Mouse (Mus musculus) intestine, embryonic 16.5 days (tissue): ENCODE measurements around the gene Foxn3. TPM values are rescaled to one million over a fixed set of nuclear protein-coding genes. Genes with fewer than 3 reads are reported as not detected.

Source experiments
- ATAC-seq: fragments of 200-750 bp; cut with Nextera tagmentation; 2 replicates; pipeline ENCODE4 v1.8.0; 2017; ENCODE audit warnings: moderate TSS enrichment, moderate library complexity
- H3K27ac ChIP-seq: fragments of 300-500 bp; sonication (generic); 2 replicates; pipeline ENCODE4 v1.5.1; 2014; ENCODE audit warnings: mild to moderate bottlenecking, low read length
- H3K27me3 ChIP-seq: fragments of 300-500 bp; sonication (generic); replicated peaks from 2 replicates; pipeline ENCODE4 v1.6.1; 2014; ENCODE audit warnings: low read length, control low read depth, mixed read lengths; ENCODE audit not compliant: control insufficient read depth, insufficient read depth
- H3K36me3 ChIP-seq: fragments of 300-500 bp; sonication (generic); 2 replicates; pipeline ENCODE4 v1.6.1; 2014; ENCODE audit warnings: low read length, control low read depth; ENCODE audit not compliant: control insufficient read depth, insufficient read depth
- H3K4me1 ChIP-seq: fragments of 300-500 bp; sonication (generic); 2 replicates; pipeline ENCODE4 v1.6.1; 2014; ENCODE audit warnings: low read length, control low read depth, mixed read lengths; ENCODE audit not compliant: control insufficient read depth, insufficient read depth
- H3K4me2 ChIP-seq: fragments of 300-500 bp; sonication (generic); 2 replicates; pipeline ENCODE4 v1.6.1; 2014; ENCODE audit warnings: low read depth, low read length, control low read depth
- H3K4me3 ChIP-seq: fragments of 300-500 bp; sonication (generic); 2 replicates; pipeline ENCODE4 v1.5.1; 2014; ENCODE audit warnings: mild to moderate bottlenecking, low read length
- H3K9ac ChIP-seq: fragments of 300-500 bp; sonication (generic); 2 replicates; pipeline ENCODE4 v1.6.1; 2014; ENCODE audit warnings: low read depth, low read length
- H3K9me3 ChIP-seq: fragments of 300-500 bp; sonication (generic); 2 replicates; pipeline ENCODE4 v1.6.1; 2016; ENCODE audit warnings: low read length, control low read depth; ENCODE audit not compliant: control insufficient read depth
- WGBS: fragments of 180-500 bp; shearing (Covaris S2); extraction: QIAGEN DNeasy Blood & Tissue Kit; methylation state at CpG from one replicate; pipeline ENCODE4 v1.1.7; 2014; 5-methylcytosine and 5-hydroxymethylcytosine counted together
- polyA plus RNA-seq: library from polyadenylated mRNA; unstranded; fragments of >200 nt; fragmentation: Nextera tagmentation; extraction: Ambion mirVana; gene quantifications from 2 replicates; pipeline ENCODE4 v1.2.1, GENCODE M21; 2015

Foxn3 gene
- polyA plus RNA-seq, 1 experiment from 2014 or later: 43.0 TPM

DNA sequence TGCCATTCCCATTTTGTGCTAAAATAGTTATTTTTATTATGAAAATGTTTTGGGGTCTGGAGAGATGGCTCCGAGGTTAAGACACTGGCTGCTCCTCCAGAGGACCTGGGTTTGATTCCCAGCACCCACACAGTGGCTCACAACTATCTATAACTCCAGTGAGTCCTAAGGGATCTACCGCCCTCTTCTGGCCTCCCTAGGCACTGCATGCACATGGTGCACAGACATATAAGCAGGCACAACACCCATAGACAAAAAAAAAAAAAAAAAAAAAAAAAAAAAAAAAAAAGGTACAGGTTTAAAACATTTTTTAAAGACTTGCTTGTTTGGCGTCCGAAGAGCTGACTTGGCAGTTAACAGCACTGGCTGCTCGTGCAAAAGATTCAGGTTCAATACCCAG, 391.2 kb downstream of the Foxn3 start:
- H3K9me3 ChIP-seq: no peaks in the 10 kb centered on the region
- no peak overlapping the region for H3K4me3 ChIP-seq
- no peaks in the 10 kb centered on the region for H3K36me3 ChIP-seq
- 86% methylated on average over 5 of the region's 5 CpGs for WGBS
- no peaks in the 10 kb centered on the region for H3K4me1 ChIP-seq
- no peak overlapping the region for H3K4me2 ChIP-seq
- H3K27ac ChIP-seq: no peak overlapping the region
- ATAC-seq: no peak
- no peak overlapping the region for H3K9ac ChIP-seq
- no peaks in the 10 kb centered on the region for H3K27me3 ChIP-seq

DNA sequence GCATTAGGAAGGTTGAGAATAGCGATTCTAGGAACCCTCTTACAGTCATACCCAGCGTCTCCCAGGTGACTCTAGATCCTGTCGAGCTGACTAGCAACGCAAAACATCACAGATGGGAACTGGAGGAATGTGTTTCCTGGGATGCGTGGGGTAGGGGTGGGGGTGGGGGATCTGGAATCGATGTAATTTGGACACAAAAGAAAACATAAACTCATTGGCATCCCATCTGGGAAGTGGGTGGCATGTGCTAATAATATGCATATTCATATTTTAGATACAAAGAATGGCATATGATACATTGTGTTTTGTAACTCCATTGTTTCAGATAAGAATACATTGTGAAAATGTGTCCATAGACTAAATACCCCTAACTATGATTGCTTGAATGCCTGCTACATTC, 393.5 kb downstream of the Foxn3 start:
- no peak for ATAC-seq
- H3K36me3 ChIP-seq: no peaks in the 10 kb centered on the region
- no peak overlapping the region for H3K4me2 ChIP-seq
- H3K27ac ChIP-seq: no peak overlapping the region
- no peaks in the 10 kb centered on the region for H3K4me1 ChIP-seq
- no peaks in the 10 kb centered on the region for H3K27me3 ChIP-seq
- H3K4me3 ChIP-seq: no peak overlapping the region
- no peak overlapping the region for H3K9ac ChIP-seq
- WGBS: 87% methylated on average over 6 of the region's 6 CpGs
- H3K9me3 ChIP-seq: no peaks in the 10 kb centered on the region

DNA sequence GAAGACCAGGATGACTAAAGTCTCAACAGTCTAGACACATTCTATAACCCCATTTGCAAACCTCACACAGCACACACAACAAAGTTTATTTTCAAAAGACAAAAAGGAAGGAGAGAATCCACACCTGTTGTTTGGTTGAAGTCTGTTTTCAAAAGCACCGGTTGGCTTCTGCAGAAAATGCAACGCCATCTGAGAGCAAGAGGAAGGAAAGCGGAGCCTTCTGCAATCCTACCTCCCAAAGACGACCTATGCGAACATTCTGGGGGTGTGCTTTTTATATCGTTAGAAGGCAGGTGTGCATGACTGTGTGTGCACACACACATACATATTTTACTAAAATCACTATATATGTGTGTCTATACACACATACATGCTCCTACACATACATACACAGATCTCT, 397.3 kb downstream of the Foxn3 start:
- Histone ChIP-seq H3K27me3 (no peaks in the 10 kb centered on the region), H3K4me1 (no peaks in the 10 kb centered on the region), H3K27ac (no peak overlapping the region), H3K4me3 (no peak overlapping the region), H3K4me2 (no peak overlapping the region), H3K9me3 (no peaks in the 10 kb centered on the region), H3K36me3 (no peaks in the 10 kb centered on the region), H3K9ac (no peak overlapping the region)
- ATAC-seq: no peak
- WGBS: 89% methylated on average over 6 of the region's 6 CpGs

DNA sequence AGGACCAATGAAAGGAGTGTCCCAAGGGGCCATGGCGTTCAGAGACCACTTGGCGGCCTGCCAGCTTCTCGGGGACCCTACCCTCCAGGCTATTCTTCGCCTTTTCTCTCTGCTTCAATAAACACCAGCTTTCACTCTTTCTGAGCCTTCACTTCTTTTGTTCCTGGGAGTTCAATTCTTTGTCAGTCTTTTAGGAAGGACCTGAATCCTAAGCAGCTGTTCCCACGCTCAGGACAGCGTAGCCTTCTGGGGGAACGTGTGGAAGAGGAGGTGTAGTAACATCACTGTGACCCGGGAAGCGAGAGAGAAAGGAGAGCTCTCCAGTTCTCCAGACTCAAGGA, 400.1 kb downstream of the Foxn3 start:
- Histone ChIP-seq H3K27ac (no peak overlapping the region), H3K27me3 (no peaks in the 10 kb centered on the region), H3K4me2 (no peak overlapping the region), H3K9ac (no peak overlapping the region), H3K4me1 (peaks cover 4% of the 10 kb centered on the region; the same call in 1 of the 2 replicates), H3K9me3 (peaks cover 1% of the 10 kb centered on the region; the same call in 1 of the 2 replicates), H3K4me3 (no peak overlapping the region), H3K36me3 (no peaks in the 10 kb centered on the region)
- WGBS: 79% methylated on average over 9 of the region's 9 CpGs
- ATAC-seq: no peak

DNA sequence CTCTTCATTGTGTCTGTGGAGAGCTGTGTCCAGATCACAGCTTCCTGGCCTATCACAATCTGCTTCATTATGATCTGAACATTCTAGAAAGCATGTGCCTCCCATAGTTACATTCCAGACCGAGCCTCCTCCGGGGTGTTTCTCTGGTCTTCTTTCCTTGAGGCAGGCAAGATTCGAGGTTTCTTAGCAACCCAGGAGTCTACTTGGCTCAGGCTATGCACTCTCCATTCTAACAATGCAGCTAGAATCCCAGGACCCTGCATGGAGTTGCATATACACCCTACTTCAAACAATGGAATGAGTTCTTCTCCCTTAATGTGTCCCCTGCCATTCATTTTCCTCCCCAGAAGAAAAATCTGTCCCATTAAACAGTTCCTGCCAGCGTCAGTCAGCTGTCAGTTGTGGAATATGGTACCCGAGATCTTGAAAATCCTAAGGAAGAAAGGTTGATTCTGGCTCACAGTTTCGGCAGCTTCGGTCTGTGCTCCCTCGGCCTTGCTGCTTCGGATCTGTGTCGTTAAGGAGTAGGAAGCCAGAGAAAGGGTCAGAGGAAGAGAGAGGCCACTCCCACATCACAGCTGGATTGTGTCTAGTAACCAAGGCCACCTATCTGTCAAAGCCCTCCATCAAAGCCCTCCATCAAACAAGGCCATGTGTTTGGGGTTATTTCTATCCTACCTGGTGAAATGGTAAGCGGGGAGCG, 400.6 kb downstream of the Foxn3 start:
- Histone ChIP-seq H3K27me3 (no peaks in the 10 kb centered on the region), H3K9ac (no peak overlapping the region), H3K36me3 (no peaks in the 10 kb centered on the region), H3K4me1 (peaks cover 4% of the 10 kb centered on the region; the same call in 1 of the 2 replicates), H3K4me3 (no peak overlapping the region), H3K27ac (no peak overlapping the region), H3K4me2 (no peak overlapping the region), H3K9me3 (peaks cover 5% of the 10 kb centered on the region; the same call in 1 of the 2 replicates)
- ATAC-seq: no peak
- 82% methylated on average over 12 of the region's 12 CpGs for WGBS

DNA sequence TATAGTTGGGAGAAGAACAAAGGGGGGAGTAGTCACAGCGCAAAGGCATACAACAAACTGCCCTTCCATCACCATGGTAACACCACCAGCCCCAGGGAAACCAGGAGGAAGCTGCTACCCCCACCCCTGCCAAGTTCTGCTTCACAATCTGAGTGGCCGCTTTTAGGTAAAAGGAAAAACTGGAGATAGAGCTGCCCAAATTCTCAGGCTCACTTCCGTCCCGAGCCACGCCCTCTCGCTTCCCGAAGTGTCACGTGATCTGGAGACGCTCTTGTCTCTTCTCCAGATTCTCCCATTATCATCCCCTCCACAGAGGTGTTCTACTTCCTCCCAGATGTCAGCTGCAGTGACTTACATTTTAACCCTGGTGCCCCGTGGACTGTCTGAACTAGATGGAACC, 401.2 kb downstream of the Foxn3 start:
- WGBS: 70% methylated on average over 10 of the region's 10 CpGs
- Histone ChIP-seq H3K4me2 (no peak overlapping the region), H3K9ac (no peak overlapping the region), H3K4me3 (no peak overlapping the region), H3K4me1 (peaks cover 4% of the 10 kb centered on the region; the same call in 1 of the 2 replicates), H3K27ac (no peak overlapping the region), H3K9me3 (peaks cover 5% of the 10 kb centered on the region; the same call in 1 of the 2 replicates), H3K36me3 (no peaks in the 10 kb centered on the region), H3K27me3 (no peaks in the 10 kb centered on the region)
- ATAC-seq: no peak

DNA sequence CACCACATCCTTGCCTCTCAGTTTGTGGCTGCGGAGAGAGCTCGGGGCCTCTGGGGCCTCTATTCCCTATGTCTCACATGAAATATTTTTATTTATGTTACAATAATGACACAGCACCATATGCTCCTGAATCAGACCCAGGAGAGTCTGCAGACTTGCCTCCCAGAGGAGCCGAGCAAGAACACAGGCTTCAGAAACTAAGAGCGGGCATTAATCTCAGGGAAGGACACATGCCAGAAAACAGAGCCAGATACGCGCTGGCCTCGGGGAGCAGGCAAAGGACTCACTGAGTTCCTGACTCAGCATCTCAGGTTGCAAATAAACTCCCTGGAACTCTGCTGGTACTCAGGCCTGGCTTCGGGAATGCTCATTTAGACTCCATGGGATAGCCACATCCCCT, 403.3 kb downstream of the Foxn3 start:
- no peaks in the 10 kb centered on the region for H3K36me3 ChIP-seq
- peak; percentile 16; the same call in 1 of the 2 replicates for ATAC-seq
- H3K4me2 ChIP-seq: no peak overlapping the region
- no peak overlapping the region for H3K9ac ChIP-seq
- peaks cover 5% of the 10 kb centered on the region; the same call in 1 of the 2 replicates for H3K9me3 ChIP-seq
- no peak overlapping the region for H3K4me3 ChIP-seq
- peaks cover 4% of the 10 kb centered on the region; the same call in 1 of the 2 replicates for H3K4me1 ChIP-seq
- WGBS: 68% methylated on average over 8 of the region's 8 CpGs
- no peaks in the 10 kb centered on the region for H3K27me3 ChIP-seq
- H3K27ac ChIP-seq: no peak overlapping the region

DNA sequence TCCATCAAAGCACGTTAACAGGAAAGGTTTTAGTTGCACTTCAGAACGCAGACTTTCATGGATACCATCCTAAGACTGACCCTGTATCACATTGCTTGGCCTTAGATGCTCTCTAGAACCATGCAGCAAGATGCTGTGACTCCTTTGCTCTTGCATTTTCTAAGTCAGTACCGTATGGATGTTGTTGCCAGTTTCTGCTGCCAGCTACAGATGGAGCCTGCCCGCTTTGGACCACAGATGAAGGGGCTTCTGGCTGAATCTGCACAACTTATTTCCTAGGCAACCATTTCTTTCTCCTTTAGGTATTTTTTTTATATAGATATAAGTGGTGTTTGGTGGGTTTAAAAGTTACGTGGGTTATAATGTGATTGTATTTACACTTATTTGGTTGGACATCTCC, 407.5 kb downstream of the Foxn3 start:
- ATAC-seq: no peak
- Histone ChIP-seq H3K4me1 (peaks cover 13% of the 10 kb centered on the region; the same call in 1 of the 2 replicates), H3K4me2 (no peak overlapping the region), H3K36me3 (no peaks in the 10 kb centered on the region), H3K27me3 (no peaks in the 10 kb centered on the region), H3K4me3 (no peak overlapping the region), H3K9me3 (peaks cover 5% of the 10 kb centered on the region; the same call in 1 of the 2 replicates), H3K27ac (no peak overlapping the region), H3K9ac (no peak overlapping the region)
- 90% methylated on average over 5 of the region's 5 CpGs for WGBS

DNA sequence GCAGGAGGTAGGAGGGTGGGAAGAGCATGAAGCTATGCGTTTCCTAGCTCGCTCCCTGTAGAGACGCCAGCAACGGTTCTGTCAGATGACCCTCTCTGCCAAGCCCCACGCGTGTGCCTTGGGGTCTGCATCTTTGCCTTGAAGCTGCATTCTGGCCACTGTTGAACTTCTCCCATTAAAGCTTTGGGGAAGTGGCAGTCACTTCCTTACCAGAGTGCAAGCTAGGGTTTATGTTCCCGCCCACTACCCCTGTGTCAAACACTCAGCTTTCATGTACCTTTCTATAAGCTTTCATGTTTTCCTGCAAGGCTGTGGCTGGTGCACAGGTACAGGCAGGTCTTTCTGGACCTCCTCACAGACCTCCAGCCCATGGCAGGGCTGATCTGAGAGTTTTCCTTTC, 409.2 kb downstream of the Foxn3 start:
- no peaks in the 10 kb centered on the region for H3K36me3 ChIP-seq

More for the DNA sequence above, 409.2 kb downstream of the Foxn3 start:
- Histone ChIP-seq H3K27me3 (no peaks in the 10 kb centered on the region), H3K4me3 (no peak overlapping the region), H3K9me3 (peaks cover 5% of the 10 kb centered on the region; the same call in 1 of the 2 replicates), H3K4me2 (no peak overlapping the region), H3K4me1 (peaks cover 9% of the 10 kb centered on the region; the same call in 1 of the 2 replicates), H3K9ac (no peak overlapping the region), H3K27ac (no peak overlapping the region)
- 70% methylated on average over 7 of the region's 7 CpGs for WGBS
- ATAC-seq: no peak
